Mouse (Mus musculus) ES-Bruce4 (cell line): ENCODE measurements around the gene Tmem35b. TPM values are rescaled to one million over a fixed set of nuclear protein-coding genes. Genes with fewer than 3 reads are reported as not detected.

Source experiments
- H3K27ac ChIP-seq: 2 replicates; pipeline ENCODE4 v1.5.1; 2012; ENCODE audit warnings: low read length, inconsistent platforms; ENCODE audit not compliant: insufficient read depth
- H3K27me3 ChIP-seq: 2 replicates; pipeline ENCODE4 v1.6.1; 2012; ENCODE audit warnings: mild to moderate bottlenecking, low read length, inconsistent platforms; ENCODE audit not compliant: control insufficient read depth, poor library complexity, insufficient read depth, severe bottlenecking
- H3K36me3 ChIP-seq: 2 replicates; pipeline ENCODE4 v1.6.1; 2012; ENCODE audit warnings: inconsistent platforms, mild to moderate bottlenecking, low read length, moderate library complexity; ENCODE audit not compliant: control insufficient read depth, poor library complexity, insufficient read depth, severe bottlenecking
- H3K4me1 ChIP-seq: one replicate; pipeline ENCODE4 v1.8.1; 2011; ENCODE audit warnings: low read length; ENCODE audit not compliant: control insufficient read depth, insufficient read depth
- H3K4me3 ChIP-seq: 2 replicates; pipeline ENCODE4 v1.5.1; 2011; ENCODE audit warnings: low read depth, mild to moderate bottlenecking, low read length
- H3K9ac ChIP-seq: 2 replicates; pipeline ENCODE4 v1.6.1; 2012; ENCODE audit warnings: low read depth, mild to moderate bottlenecking, inconsistent platforms; ENCODE audit not compliant: poor library complexity, severe bottlenecking
- H3K9me3 ChIP-seq: replicated peaks from 2 replicates; pipeline ENCODE4 v1.6.1; 2012; ENCODE audit warnings: mild to moderate bottlenecking, low read length, inconsistent platforms; ENCODE audit not compliant: control insufficient read depth, poor library complexity, insufficient read depth, severe bottlenecking
- CTCF ChIP-seq: IDR thresholded peaks from one replicate; pipeline ENCODE4 v1.8.1; 2011; ENCODE audit warnings: low read depth, low read length
- EP300 ChIP-seq: IDR thresholded peaks from 2 replicates; pipeline ENCODE4 v1.6.1; 2011; ENCODE audit warnings: low read depth, low read length; ENCODE audit not compliant: insufficient read depth
- POLR2A ChIP-seq: IDR thresholded peaks from one replicate; pipeline ENCODE4 v1.8.1; 2011; ENCODE audit warnings: low read length; ENCODE audit not compliant: insufficient read depth
- polyA plus RNA-seq: library from polyadenylated mRNA; stranded (reverse); fragments of >200 nt; gene quantifications from 2 replicates; pipeline ENCODE4 v1.2.4, GENCODE M21; 2011; ENCODE audit warnings: low read depth; ENCODE audit not compliant: missing spikeins, insufficient read depth, insufficient read length

Tmem35b gene
- polyA plus RNA-seq, 1 experiment = 10.0 TPM

DNA sequence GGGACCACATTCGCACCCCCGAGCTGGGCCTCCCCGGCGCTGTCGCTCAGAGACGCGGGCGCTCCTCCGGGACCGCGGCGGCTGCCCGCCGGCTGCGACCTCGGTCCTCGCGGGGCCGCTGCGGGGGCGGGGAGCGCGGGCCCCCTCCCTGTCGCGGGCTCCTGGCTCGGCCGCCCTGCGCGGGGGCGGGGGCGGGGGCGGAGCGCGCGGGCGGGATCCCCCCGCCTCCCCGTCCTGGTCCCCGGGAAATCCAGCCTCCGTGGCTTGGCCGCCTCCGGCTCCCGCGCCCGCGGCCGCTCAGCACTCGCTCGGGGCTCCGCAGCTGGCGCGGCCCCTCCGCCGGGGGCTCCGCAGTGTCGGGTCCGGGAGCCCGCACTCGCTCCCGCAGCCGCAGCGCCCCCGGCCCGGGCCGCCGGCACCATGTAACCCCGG lies 45.4 kb downstream of the Tmem35b start, which contains the start of gene Dlgap3:
Dlgap3 (plus strand) TSS at position 291 of the 432 bp plus-strand sequence.
- TF ChIP-seq CTCF = no peak
- TF ChIP-seq EP300 = no peak
- no peak for TF ChIP-seq POLR2A
- Histone ChIP-seq H3K9me3 (no peaks in the 10 kb centered on the region), H3K9ac (peak within 1 kb of the TSS; percentile 83), H3K4me1 (no peaks in the 10 kb centered on the region), H3K4me3 (peak within 1 kb of the TSS; percentile 64), H3K27ac (no peak within 1 kb of the TSS), H3K36me3 (no peaks in the 10 kb centered on the region), H3K27me3 (no peaks in the 10 kb centered on the region)

GRCm38 (mm10) chr4:127169346-127170221 lies 46.1 kb downstream of the Tmem35b start:
- Histone ChIP-seq H3K27me3 (no peaks in the 10 kb centered on the region), H3K9me3 (no peaks in the 10 kb centered on the region), H3K4me1 (no peaks in the 10 kb centered on the region), H3K9ac (peak overlapping the region; percentile 83), H3K4me3 (peak overlapping the region; percentile 61), H3K36me3 (no peaks in the 10 kb centered on the region), H3K27ac (no peak overlapping the region)
- TF ChIP-seq CTCF (no peak), EP300 (no peak), POLR2A (no peak)

DNA sequence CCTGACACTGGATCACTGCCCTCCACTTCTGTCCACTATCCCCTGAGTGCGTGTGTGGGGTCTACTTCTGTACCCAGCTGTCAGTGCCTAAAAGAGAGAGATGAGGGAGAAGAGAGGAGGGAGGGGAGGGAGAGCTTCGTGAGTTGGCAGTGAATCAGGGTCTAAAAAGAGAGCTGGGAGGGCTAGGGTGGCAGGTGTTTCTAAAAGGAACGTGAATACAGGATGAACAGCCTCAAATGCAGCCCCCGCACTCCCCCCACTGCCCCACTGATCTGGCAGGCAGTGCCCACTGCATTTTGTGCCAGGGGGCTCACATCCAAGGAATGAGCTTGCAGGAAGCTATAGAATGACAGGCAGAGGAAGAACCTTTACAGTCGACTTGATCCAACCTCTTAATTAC lies 47.4 kb downstream of the Tmem35b start:
- TF ChIP-seq POLR2A (no peak), CTCF (no peak), EP300 (no peak)
- Histone ChIP-seq H3K36me3 (no peaks in the 10 kb centered on the region), H3K9ac (no peak overlapping the region), H3K27me3 (no peaks in the 10 kb centered on the region), H3K27ac (no peak overlapping the region), H3K4me3 (no peak overlapping the region), H3K4me1 (peaks cover 3% of the 10 kb centered on the region), H3K9me3 (no peaks in the 10 kb centered on the region)

- no peaks in the 10 kb centered on the region for H3K9me3 ChIP-seq
- H3K9ac ChIP-seq = no peak overlapping the region
- TF ChIP-seq EP300 (no peak), CTCF (no peak), POLR2A (no peak)
- H3K27ac ChIP-seq = no peak overlapping the region
- H3K4me3 ChIP-seq = no peak overlapping the region
- H3K27me3 ChIP-seq = no peaks in the 10 kb centered on the region
- H3K4me1 ChIP-seq = peaks cover 3% of the 10 kb centered on the region
- no peaks in the 10 kb centered on the region for H3K36me3 ChIP-seq
Measured at GRCm38 (mm10) chr4:127171341-127171905, 47.9 kb downstream of the Tmem35b start.

GRCm38 (mm10) chr4:127172119-127172518 lies 48.6 kb downstream of the Tmem35b start:
- no peak overlapping the region for H3K4me3 ChIP-seq
- no peaks in the 10 kb centered on the region for H3K27me3 ChIP-seq
- H3K4me1 ChIP-seq = peaks cover 3% of the 10 kb centered on the region
- no peaks in the 10 kb centered on the region for H3K36me3 ChIP-seq
- no peaks in the 10 kb centered on the region for H3K9me3 ChIP-seq
- TF ChIP-seq EP300 = no peak
- TF ChIP-seq POLR2A = no peak
- TF ChIP-seq CTCF = no peak
- H3K9ac ChIP-seq = no peak overlapping the region
- H3K27ac ChIP-seq = no peak overlapping the region

DNA sequence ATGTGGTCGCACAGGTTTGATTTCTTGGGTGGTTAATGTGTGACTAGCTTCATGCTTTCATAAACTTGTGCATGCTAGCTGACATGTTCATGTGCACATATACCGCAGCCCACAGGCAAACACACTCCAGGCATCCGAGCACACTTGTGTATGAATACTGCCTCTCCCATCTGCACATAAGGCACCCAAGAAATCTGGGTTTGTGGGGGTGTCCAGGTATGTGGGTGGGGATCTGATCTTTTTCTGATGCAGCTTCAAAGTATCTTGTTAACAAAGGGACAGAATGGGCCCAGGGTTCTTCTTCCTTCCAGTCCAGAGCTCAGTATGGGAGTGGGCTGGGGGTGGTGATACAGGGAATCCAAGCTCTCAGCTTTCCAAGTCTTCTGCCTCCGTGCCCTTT lies 49.1 kb downstream of the Tmem35b start:
- H3K27me3 ChIP-seq = no peaks in the 10 kb centered on the region
- TF ChIP-seq CTCF = no peak
- TF ChIP-seq EP300 = no peak
- no peak for TF ChIP-seq POLR2A
- H3K9ac ChIP-seq = no peak overlapping the region
- no peaks in the 10 kb centered on the region for H3K9me3 ChIP-seq
- H3K4me1 ChIP-seq = peaks cover 3% of the 10 kb centered on the region
- no peak overlapping the region for H3K27ac ChIP-seq
- H3K4me3 ChIP-seq = no peak overlapping the region
- H3K36me3 ChIP-seq = no peaks in the 10 kb centered on the region
